Mouse (Mus musculus) heart, postnatal 0 days (tissue): ENCODE results near the gene Hgfac. TPM values are rescaled to one million over a fixed set of nuclear protein-coding genes. Genes with fewer than 3 reads are reported as not detected.

Source experiments
- ATAC-seq: fragments of 200-750 bp; cut with Nextera tagmentation; 2 replicates; pipeline ENCODE4 v1.8.0; 2017; ENCODE audit warnings: low read depth, moderate number of reproducible peaks, moderate library complexity; ENCODE audit not compliant: insufficient read depth
- DNase-seq: peaks from one replicate; pipeline ENCODE4 v3.0.0-alpha.2; 2016; ENCODE audit warnings: low spot score
- H3K27ac ChIP-seq: fragments of 300-500 bp; sonication (generic); 2 replicates; pipeline ENCODE4 v1.5.1; 2014; ENCODE audit warnings: low read depth, mild to moderate bottlenecking
- H3K27me3 ChIP-seq: fragments of 300-500 bp; sonication (generic); 2 replicates; pipeline ENCODE4 v1.6.1; 2014; ENCODE audit warnings: low read length, mixed read lengths; ENCODE audit not compliant: control insufficient read depth, insufficient read depth
- H3K36me3 ChIP-seq: fragments of 300-500 bp; sonication (generic); replicated peaks from 2 replicates; pipeline ENCODE4 v1.6.1; 2014; ENCODE audit warnings: low read length, mixed read lengths; ENCODE audit not compliant: control insufficient read depth, insufficient read depth
- H3K4me1 ChIP-seq: fragments of 300-500 bp; sonication (generic); 2 replicates; pipeline ENCODE4 v1.6.1; 2014; ENCODE audit warnings: antibody characterized with exemption; ENCODE audit not compliant: control insufficient read depth, insufficient read depth
- H3K4me2 ChIP-seq: fragments of 300-500 bp; sonication (generic); 2 replicates; pipeline ENCODE4 v1.6.1; 2014; ENCODE audit warnings: low read depth, mild to moderate bottlenecking, low read length, moderate library complexity
- H3K4me3 ChIP-seq: fragments of 300-500 bp; sonication (generic); 2 replicates; pipeline ENCODE4 v1.5.1; 2014; ENCODE audit warnings: low read depth, low read length
- H3K9ac ChIP-seq: fragments of 300-500 bp; sonication (generic); replicated peaks from 2 replicates; pipeline ENCODE4 v1.6.1; 2014; ENCODE audit warnings: low read depth, low read length, mixed read lengths
- H3K9me3 ChIP-seq: fragments of 300-500 bp; sonication (generic); replicated peaks from 2 replicates; pipeline ENCODE4 v1.6.1; 2016; ENCODE audit warnings: low read length; ENCODE audit not compliant: control insufficient read depth
- CTCF ChIP-seq: IDR thresholded peaks from 2 replicates; pipeline ENCODE4 v1.5.1; 2016; ENCODE audit warnings: antibody characterized with exemption, control low read depth, low read depth
- EP300 ChIP-seq: IDR thresholded peaks from 2 replicates; pipeline ENCODE4 v1.6.1; 2016; ENCODE audit warnings: antibody characterized with exemption, low read depth
- WGBS: fragments of 180-500 bp; shearing (Covaris S2); extraction: QIAGEN DNeasy Blood & Tissue Kit; methylation state at CpG from one replicate; pipeline ENCODE4 v1.1.7; 2014; 5-methylcytosine and 5-hydroxymethylcytosine counted together
- polyA plus RNA-seq: library from polyadenylated mRNA; unstranded; fragments of >200 nt; fragmentation: Nextera tagmentation; extraction: Ambion mirVana; gene quantifications from 2 replicates; pipeline ENCODE4 v1.2.1, GENCODE M21; 2015
- total RNA-seq: library from RNA; depleted of rRNA; stranded (reverse); fragments of >200 nt; gene quantifications from 2 replicates; pipeline ENCODE4 v1.2.3, GENCODE M21; 2014; ENCODE audit warnings: low replicate concordance

Gene Hgfac
- total and polyA plus RNA-seq, 2 experiments from 2014 or later: 0.36 TPM; not detected in 1

GRCm38 (mm10) chr5:35070314-35070713 lies 29.0 kb downstream of the Hgfac start:
- no peak overlapping the region for H3K4me2 ChIP-seq
- ATAC-seq (no peak), DNase-seq (no peak)
- no peak for TF ChIP-seq EP300
- no peak for TF ChIP-seq CTCF
- no peak overlapping the region for H3K27ac ChIP-seq
- H3K4me3 ChIP-seq: no peak overlapping the region
- 0 out of 2 replicates have a peak, but pooled peaks cover 7% of the 10 kb centered on the region for H3K4me1 ChIP-seq
- no peak overlapping the region for H3K9ac ChIP-seq
- WGBS: 75% methylated on average over 8 of the region's 8 CpGs
- H3K36me3 ChIP-seq: peaks cover 37% of the 10 kb centered on the region
- H3K9me3 ChIP-seq: no peaks in the 10 kb centered on the region
- no peaks in the 10 kb centered on the region for H3K27me3 ChIP-seq

- DNase-seq (no peak), ATAC-seq (no peak)
- TF ChIP-seq EP300: no peak
- TF ChIP-seq CTCF: no peak
- H3K4me1 ChIP-seq: 0 out of 2 replicates have a peak, but pooled peaks cover 7% of the 10 kb centered on the region
- WGBS: 55% methylated on average over 7 of the region's 7 CpGs
- H3K36me3 ChIP-seq: peaks cover 43% of the 10 kb centered on the region
- H3K9me3 ChIP-seq: no peaks in the 10 kb centered on the region
- no peak overlapping the region for H3K4me2 ChIP-seq
- no peak overlapping the region for H3K27ac ChIP-seq
- H3K4me3 ChIP-seq: no peak overlapping the region
- no peak overlapping the region for H3K9ac ChIP-seq
- no peaks in the 10 kb centered on the region for H3K27me3 ChIP-seq
Observed at GRCm38 (mm10) chr5:35070953-35071352, 29.6 kb downstream of the Hgfac start.

GRCm38 (mm10) chr5:35071855-35072254 lies 30.5 kb downstream of the Hgfac start:
- H3K4me2 ChIP-seq: no peak overlapping the region
- H3K36me3 ChIP-seq: peaks cover 45% of the 10 kb centered on the region
- H3K9me3 ChIP-seq: no peaks in the 10 kb centered on the region
- H3K4me1 ChIP-seq: 0 out of 2 replicates have a peak, but pooled peaks cover 7% of the 10 kb centered on the region
- no peak overlapping the region for H3K27ac ChIP-seq
- H3K27me3 ChIP-seq: no peaks in the 10 kb centered on the region
- H3K9ac ChIP-seq: no peak overlapping the region
- no peak overlapping the region for H3K4me3 ChIP-seq
- ATAC-seq (no peak), DNase-seq (no peak)
- WGBS: 81% methylated on average over 6 of the region's 6 CpGs
- TF ChIP-seq EP300: no peak
- TF ChIP-seq CTCF: no peak

GRCm38 (mm10) chr5:35073235-35073634 lies 31.9 kb downstream of the Hgfac start:
- peak; percentile 11; the same call in 1 of the 2 replicates for ATAC-seq
- Histone ChIP-seq H3K4me1 (0 out of 2 replicates have a peak, but pooled peaks cover 7% of the 10 kb centered on the region), H3K9me3 (no peaks in the 10 kb centered on the region), H3K27me3 (no peaks in the 10 kb centered on the region), H3K27ac (peak overlapping the region; percentile 46), H3K4me2 (no peak overlapping the region), H3K36me3 (peaks cover 52% of the 10 kb centered on the region), H3K9ac (peak overlapping the region; percentile 26), H3K4me3 (no peak overlapping the region)
- TF ChIP-seq CTCF (no peak), EP300 (no peak)
- DNase-seq: no peak
- WGBS: 47% methylated on average over 11 of the region's 11 CpGs

- Histone ChIP-seq H3K27me3 (no peaks in the 10 kb centered on the region), H3K27ac (0 out of 2 replicates have a peak overlapping the region, but pooled peaks have one; percentile 46), H3K4me2 (no peak overlapping the region), H3K9ac (no peak overlapping the region), H3K36me3 (peaks cover 53% of the 10 kb centered on the region), H3K4me1 (0 out of 2 replicates have a peak, but pooled peaks cover 7% of the 10 kb centered on the region), H3K9me3 (no peaks in the 10 kb centered on the region), H3K4me3 (no peak overlapping the region)
- DNase-seq: no peak
- 0 out of 2 replicates have a peak, but pooled peaks have one; percentile 37 for ATAC-seq
- WGBS: 53% methylated on average over 9 of the region's 9 CpGs
- TF ChIP-seq EP300 (no peak), CTCF (no peak)
Observed at GRCm38 (mm10) chr5:35073992-35074391, 32.7 kb downstream of the Hgfac start.

- no peak for TF ChIP-seq EP300
- no peak for TF ChIP-seq CTCF
- peaks cover 47% of the 10 kb centered on the region for H3K36me3 ChIP-seq
- WGBS: 80% methylated on average over 1 of the region's 1 CpGs
Observed at GRCm38 (mm10) chr5:35076369-35076768, 35.1 kb downstream of the Hgfac start.

More at GRCm38 (mm10) chr5:35076369-35076768, 35.1 kb downstream of the Hgfac start:
- no peaks in the 10 kb centered on the region for H3K9me3 ChIP-seq
- no peak for DNase-seq
- no peak overlapping the region for H3K9ac ChIP-seq
- no peaks in the 10 kb centered on the region for H3K27me3 ChIP-seq
- no peak overlapping the region for H3K27ac ChIP-seq
- 0 out of 2 replicates have a peak, but pooled peaks cover 7% of the 10 kb centered on the region for H3K4me1 ChIP-seq
- ATAC-seq: no peak
- no peak overlapping the region for H3K4me3 ChIP-seq
- H3K4me2 ChIP-seq: no peak overlapping the region
